Mouse (Mus musculus) embryonic fibroblast, embryonic 13.5 days (primary cell): ENCODE measurements around the gene Rragd.

Source experiments
- CTCF ChIP-seq: IDR thresholded peaks from 2 replicates; pipeline ENCODE4 v1.5.1; 2011; ENCODE audit warnings: mild to moderate bottlenecking, control low read depth, low read length, moderate library complexity, borderline replicate concordance; ENCODE audit not compliant: insufficient read depth
- POLR2A ChIP-seq: IDR thresholded peaks from 2 replicates; pipeline ENCODE4 v1.6.1; 2011; ENCODE audit warnings: low read depth, mild to moderate bottlenecking, control low read depth, low read length, moderate library complexity

DNA sequence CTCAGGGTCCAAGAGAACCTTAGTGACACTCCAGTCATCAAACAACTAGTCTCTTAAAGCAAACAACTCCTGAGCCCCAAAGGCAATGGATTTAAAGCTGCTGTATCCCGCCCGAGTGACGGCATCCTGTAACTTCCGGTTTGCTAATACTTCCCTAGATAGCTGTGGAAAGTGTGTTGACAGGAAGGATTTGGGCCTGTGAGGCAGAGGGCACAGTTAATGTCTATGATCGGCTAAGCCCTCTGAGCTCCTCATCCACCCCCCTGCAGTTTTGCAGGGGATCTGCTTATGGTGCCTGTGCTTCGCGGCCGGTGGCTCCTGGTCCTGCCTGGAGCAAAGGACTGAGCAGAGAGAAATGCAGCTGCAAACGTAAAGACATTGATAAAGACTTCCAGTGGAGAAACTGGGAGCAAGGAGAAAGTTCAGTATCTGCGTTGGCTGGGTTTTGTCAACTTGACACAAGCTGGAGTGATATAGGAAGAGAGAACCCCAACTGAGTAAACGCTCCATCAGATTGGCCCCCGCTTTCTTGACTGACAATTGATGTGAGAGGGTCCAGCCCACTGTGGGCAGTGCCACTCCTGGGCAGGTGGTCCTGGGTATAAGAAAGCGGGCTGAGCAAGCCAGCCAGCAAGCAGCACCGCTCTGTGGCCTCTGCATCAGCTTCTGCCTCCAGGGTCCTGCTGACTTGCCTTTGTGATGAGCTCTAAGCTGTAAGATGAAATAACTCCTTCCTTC is 83.6 kb downstream of the Rragd start:
- TF ChIP-seq POLR2A (no peak), CTCF (no peak)
